Mouse (Mus musculus) MEL (cell line): Measurements from ENCODE around the gene Bglap2. TPM values are rescaled to one million over a fixed set of nuclear protein-coding genes. Genes with fewer than 3 reads are reported as not detected.

Experiments
- DNase-seq: peaks from one replicate; pipeline ENCODE4 v3.0.0; 2011; ENCODE audit warnings: low read depth, low spot score
- H3K27ac ChIP-seq: 2 replicates; pipeline ENCODE4 v1.5.1; 2012; ENCODE audit warnings: low read depth, mild to moderate bottlenecking, control low read depth, low read length, moderate library complexity; ENCODE audit not compliant: control insufficient read depth
- H3K27me3 ChIP-seq, 2 experiments: fragments of 150-350 bp in 1 of 2; sonication (generic) in 1 of 2; 2 replicates each; pipeline ENCODE4 v1.6.1; 2012; ENCODE audit warnings: low read length in 2 of 2, mild to moderate bottlenecking in 2 of 2, improper control_type of control experiment in 1 of 2, moderate library complexity in 1 of 2; ENCODE audit not compliant: insufficient read depth in 2 of 2, control insufficient read depth in 1 of 2
- H3K36me3 ChIP-seq, 2 experiments: 2 replicates each; pipeline ENCODE4 v1.6.1; 2012 to 2014; ENCODE audit warnings: low read length in 2 of 2, improper control_type of control experiment in 1 of 2, inconsistent platforms in 1 of 2, mild to moderate bottlenecking in 1 of 2; ENCODE audit not compliant: insufficient read depth in 2 of 2, control insufficient read depth in 1 of 2
- H3K4me1 ChIP-seq, 2 experiments: fragments of 150-350 bp in 1 of 2; sonication (generic) in 1 of 2; 2 replicates each; pipeline ENCODE4 v1.6.1; 2012; ENCODE audit warnings: low read length in 2 of 2, improper control_type of control experiment in 1 of 2, mild to moderate bottlenecking in 1 of 2; ENCODE audit not compliant: insufficient read depth in 2 of 2, control insufficient read depth in 1 of 2
- H3K4me3 ChIP-seq, 2 experiments: fragments of 150-350 bp in 1 of 2; sonication (generic) in 1 of 2; 2 replicates each; pipeline ENCODE4 v1.5.1; 2012; ENCODE audit warnings: low read depth in 2 of 2, low read length in 2 of 2, mild to moderate bottlenecking in 2 of 2, moderate library complexity in 2 of 2, control low read depth in 1 of 2, improper control_type of control experiment in 1 of 2; ENCODE audit not compliant: control insufficient read depth in 1 of 2, insufficient read depth in 1 of 2
- H3K79me2 ChIP-seq: 2 replicates; pipeline ENCODE4 v1.6.1; 2012; ENCODE audit warnings: mild to moderate bottlenecking, low read length, moderate library complexity; ENCODE audit not compliant: control insufficient read depth, poor library complexity, insufficient read depth
- H3K9ac ChIP-seq: 2 replicates; pipeline ENCODE4 v1.6.1; 2012; ENCODE audit warnings: low read depth, mild to moderate bottlenecking, control low read depth, low read length, moderate library complexity; ENCODE audit not compliant: control insufficient read depth, poor library complexity, severe bottlenecking
- H3K9me3 ChIP-seq: fragments of 150-350 bp; sonication (generic); replicated peaks from 2 replicates; pipeline ENCODE4 v1.6.1; 2012; ENCODE audit warnings: mild to moderate bottlenecking, low read length, improper control_type of control experiment, moderate library complexity; ENCODE audit not compliant: insufficient read depth
- CTCF ChIP-seq, 3 experiments: IDR thresholded peaks in 2 of 3; conservative IDR thresholded peaks in 1 of 3; 2 replicates each; pipeline ENCODE4 v1.5.1; 2011 to 2012; ENCODE audit warnings: low read length in 3 of 3, low read depth in 2 of 3, mild to moderate bottlenecking in 2 of 3, improper control_type of control experiment in 1 of 3, inconsistent platforms in 1 of 3, mixed read lengths in 1 of 3, moderate library complexity in 1 of 3; ENCODE audit not compliant: control insufficient read depth in 1 of 3, insufficient read depth in 1 of 3, poor library complexity in 1 of 3, severe bottlenecking in 1 of 3
- EP300 ChIP-seq, 2 experiments: IDR thresholded peaks; 2 replicates each; pipeline ENCODE4 v1.6.1; 2011; ENCODE audit warnings: improper control_type of control experiment in 2 of 2, low read length in 2 of 2, low read depth in 1 of 2, mild to moderate bottlenecking in 1 of 2
- MAFK ChIP-seq: IDR thresholded peaks from 2 replicates; pipeline ENCODE4 v1.6.1; 2011; ENCODE audit warnings: low read depth, mild to moderate bottlenecking, low read length, improper control_type of control experiment, borderline replicate concordance
- NELFE ChIP-seq: IDR thresholded peaks from 2 replicates; pipeline ENCODE4 v1.6.1; 2011; ENCODE audit warnings: low read depth, low read length, improper control_type of control experiment
- RAD21 ChIP-seq: IDR thresholded peaks from 2 replicates; pipeline ENCODE4 v1.6.1; 2011; ENCODE audit warnings: mild to moderate bottlenecking, low read depth, low read length, improper control_type of control experiment
- SMC3 ChIP-seq: IDR thresholded peaks from 2 replicates; pipeline ENCODE4 v1.6.1; 2011; ENCODE audit warnings: low read depth, low read length, improper control_type of control experiment
- ZC3H11A ChIP-seq: IDR thresholded peaks from 2 replicates; pipeline ENCODE4 v1.6.1; 2012; ENCODE audit warnings: low read depth, mild to moderate bottlenecking, inconsistent platforms, low read length, improper control_type of control experiment
- ZKSCAN1 ChIP-seq: IDR thresholded peaks from 2 replicates; pipeline ENCODE4 v1.6.1; 2012; ENCODE audit warnings: low read depth, mild to moderate bottlenecking, inconsistent platforms, low read length, improper control_type of control experiment, moderate library complexity
- ZMIZ1 ChIP-seq: IDR thresholded peaks from 2 replicates; pipeline ENCODE4 v1.6.1; 2012; ENCODE audit warnings: low read depth, mild to moderate bottlenecking, inconsistent platforms, low read length, improper control_type of control experiment, moderate library complexity
- polyA plus RNA-seq, 2 experiments: library from polyadenylated mRNA; stranded (reverse) in 1 of 2; unstranded in 1 of 2; fragments of >175 nt in 1 of 2; fragments of >200 nt in 1 of 2; gene quantifications; 2 replicates each; pipeline versions ENCODE4 v1.2.1 to v1.2.4; 2012; ENCODE audit warnings: low replicate concordance in 2 of 2, low read depth in 1 of 2; ENCODE audit not compliant: insufficient read length in 2 of 2, insufficient read depth in 1 of 2, missing spikeins in 1 of 2
- total RNA-seq: library from RNA; depleted of rRNA; stranded (reverse); fragments of 300-350 nt; gene quantifications from 2 replicates; pipeline ENCODE4 v1.2.3, GENCODE M21; 2012; rRNA removed

Gene Bglap2
- total and polyA plus RNA-seq, 3 experiments, result not detected

GRCm38 (mm10) chr3:88331282-88331681, 47.2 kb downstream of the Bglap2 start:
- H3K36me3 ChIP-seq, result peaks cover 0 to 3% of the 10 kb centered on the region in 2 experiments; a peak in 1 of 4 replicates

DNA sequence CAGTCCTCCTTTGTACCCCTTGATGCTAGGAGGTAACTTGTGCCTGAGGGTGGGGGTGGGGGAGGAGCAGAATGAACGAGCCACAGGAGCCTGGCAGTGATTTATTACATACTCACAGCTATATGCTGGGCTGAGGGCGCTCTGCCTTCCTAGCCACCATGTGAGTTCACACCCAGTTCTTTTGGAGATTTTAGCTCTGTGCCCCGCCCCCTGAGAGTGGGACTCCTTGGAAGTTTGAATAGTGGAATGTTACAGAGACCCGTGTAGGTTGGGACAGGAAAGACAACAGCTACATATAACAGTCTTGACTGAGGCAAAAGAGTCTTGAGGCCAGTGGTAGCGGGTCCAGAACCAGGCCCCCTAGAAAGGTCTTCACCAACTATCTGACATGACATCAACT, 49.5 kb downstream of the Bglap2 start:
- H3K9ac ChIP-seq, result no peak overlapping the region
- H3K27me3 ChIP-seq, result no peaks in the 10 kb centered on the region
- peaks cover 0 to 2% of the 10 kb centered on the region in 2 experiments; a peak in 2 of 4 replicates for H3K36me3 ChIP-seq
- H3K27ac ChIP-seq, result no peak overlapping the region
- no peak overlapping the region for H3K4me3 ChIP-seq
- peaks cover 0 to 13% of the 10 kb centered on the region in 2 experiments; a peak in 3 of 4 replicates for H3K4me1 ChIP-seq
- peaks cover 12% of the 10 kb centered on the region for H3K79me2 ChIP-seq
- TF ChIP-seq MAFK (no peak), CTCF (IDR thresholded peaks at IDR 0.05 in 2 of 3, conservative IDR thresholded peaks at IDR 0.05 in 1 of 3; ENCODE audit: control insufficient read depth in 1 of 3, insufficient read depth in 1 of 3, low read depth in 2 of 3, low read length in 3 of 3, poor library complexity in 1 of 3, severe bottlenecking in 1 of 3) (no peak), NELFE (no peak)
- no peaks in the 10 kb centered on the region for H3K9me3 ChIP-seq
- DNase-seq, result no peak

More at GRCm38 (mm10) chr3:88331282-88331681, 47.2 kb downstream of the Bglap2 start:
- Histone ChIP-seq H3K79me2 (peaks cover 10% of the 10 kb centered on the region), H3K27me3 (no peaks in the 10 kb centered on the region), H3K9ac (no peak overlapping the region), H3K9me3 (no peaks in the 10 kb centered on the region), H3K27ac (no peak overlapping the region), H3K4me3 (no peak overlapping the region), H3K4me1 (peaks cover 0 to 6% of the 10 kb centered on the region in 2 experiments; a peak in 2 of 4 replicates)
- peak; percentile 85 for DNase-seq
- TF ChIP-seq ZC3H11A (peak; percentile 55), ZKSCAN1 (no peak), RAD21 (peak; percentile 76), CTCF (IDR thresholded peaks at IDR 0.05 in 2 of 3, conservative IDR thresholded peaks at IDR 0.05 in 1 of 3; ENCODE audit: control insufficient read depth in 1 of 3, insufficient read depth in 1 of 3, low read depth in 2 of 3, low read length in 3 of 3, poor library complexity in 1 of 3, severe bottlenecking in 1 of 3) (peak; percentile 92 to 94 (median 93)), NELFE (no peak), SMC3 (peak; percentile 85), EP300 (IDR thresholded peaks at IDR 0.05; ENCODE audit: low read depth in 1 of 2, low read length in 2 of 2) (no peak), ZMIZ1 (no peak)

Other genes with a start within 250 kb of the Bglap2 start
- gene Mef2d, start 236.3 kb downstream of the Bglap2 start, total RNA-seq, result 16.2 and 16.9 TPM in 2 replicates
- gene Mef2d, start 236.3 kb downstream of the Bglap2 start, polyA plus RNA-seq, result 100 to 1,000 TPM in 1 of 2 experiments, 10 to 100 TPM in 1; 71.4 to 117 TPM
- not detected in 2 replicates for gene Rhbg, start 124.0 kb downstream of the Bglap2 start, total RNA-seq
- not detected for gene Rhbg, start 124.0 kb downstream of the Bglap2 start, polyA plus RNA-seq
- gene Gm38392, start 91.5 kb downstream of the Bglap2 start, total RNA-seq, result 0.39 and 0.69 TPM in 2 replicates
- gene Gm38392, start 91.5 kb downstream of the Bglap2 start, polyA plus RNA-seq, result under 1 TPM in 1 of 2 experiments, not detected in 1; 0.84 TPM
- 26.7 and 34.1 TPM in 2 replicates for gene Tsacc, start 81.7 kb downstream of the Bglap2 start, total RNA-seq
- 10 to 100 TPM in 1 of 2 experiments, not detected in 1; 41.1 TPM for gene Tsacc, start 81.7 kb downstream of the Bglap2 start, polyA plus RNA-seq
- gene Cct3, start 81.6 kb downstream of the Bglap2 start, total RNA-seq, result 1,548 and 1,549 TPM in 2 replicates
- 1,000 to 10,000 TPM in 1 of 2 experiments, 100 to 1,000 TPM in 1; 777 to 1,271 TPM for gene Cct3, start 81.6 kb downstream of the Bglap2 start, polyA plus RNA-seq
- 47.6 and 48.3 TPM in 2 replicates for gene Glmp, start 53.7 kb downstream of the Bglap2 start, total RNA-seq
- gene Glmp, start 53.7 kb downstream of the Bglap2 start, polyA plus RNA-seq, result 100 to 1,000 TPM in 1 of 2 experiments, not detected in 1; 181 TPM
- 2.2 TPM in 2 replicates for gene Tmem79, start 42.6 kb downstream of the Bglap2 start, total RNA-seq
- gene Tmem79, start 42.6 kb downstream of the Bglap2 start, polyA plus RNA-seq, result 1 to 10 TPM in 1 of 2 experiments, not detected in 1; 3.7 TPM
- gene Smg5, start 42.4 kb downstream of the Bglap2 start, total RNA-seq, result 87.3 and 97.9 TPM in 2 replicates
- gene Smg5, start 42.4 kb downstream of the Bglap2 start, polyA plus RNA-seq, result 100 to 1,000 TPM; 123 to 148 TPM
- not detected in 2 replicates for gene Paqr6, start 14.1 kb downstream of the Bglap2 start, total RNA-seq
- gene Paqr6, start 14.1 kb downstream of the Bglap2 start, polyA plus RNA-seq, result under 1 TPM in 1 of 2 experiments, not detected in 1; 0.11 TPM
- gene Bglap3, start 6.0 kb downstream of the Bglap2 start, total RNA-seq, result 0.16 TPM in 1 of 2 replicates, not detected in the other
- gene Bglap3, start 6.0 kb downstream of the Bglap2 start, polyA plus RNA-seq, result not detected
- gene Bglap, start 5.8 kb upstream of the Bglap2 start, total RNA-seq, result not detected in 2 replicates
- under 1 TPM in 1 of 2 experiments, not detected in 1; 0.17 TPM for gene Bglap, start 5.8 kb upstream of the Bglap2 start, polyA plus RNA-seq
- 139 and 144 TPM in 2 replicates for gene Pmf1, start 31.6 kb upstream of the Bglap2 start, total RNA-seq
- 100 to 1,000 TPM in 1 of 2 experiments, not detected in 1; 357 TPM for gene Pmf1, start 31.6 kb upstream of the Bglap2 start, polyA plus RNA-seq
- gene Slc25a44, start 46.4 kb upstream of the Bglap2 start, total RNA-seq, result 26.2 and 30.5 TPM in 2 replicates
- gene Slc25a44, start 46.4 kb upstream of the Bglap2 start, polyA plus RNA-seq, result 10 to 100 TPM in 1 of 2 experiments, not detected in 1; 34.6 TPM
- gene Sema4a, start 82.5 kb upstream of the Bglap2 start, total RNA-seq, result 31.4 and 45.3 TPM in 2 replicates
- 10 to 100 TPM in 1 of 2 experiments, not detected in 1; 33.5 TPM for gene Sema4a, start 82.5 kb upstream of the Bglap2 start, polyA plus RNA-seq
- gene Lmna, start 131.3 kb upstream of the Bglap2 start, total RNA-seq, result 388 and 394 TPM in 2 replicates
- 100 to 1,000 TPM; 128 to 302 TPM for gene Lmna, start 131.3 kb upstream of the Bglap2 start, polyA plus RNA-seq
- 4.3 and 5.5 TPM in 2 replicates for gene Mex3a, start 153.7 kb upstream of the Bglap2 start, total RNA-seq
- gene Mex3a, start 153.7 kb upstream of the Bglap2 start, polyA plus RNA-seq, result 10 to 100 TPM in 1 of 2 experiments, not detected in 1; 10.1 TPM
- 0.75 and 0.96 TPM in 2 replicates for gene Rab25, start 169.6 kb upstream of the Bglap2 start, total RNA-seq
- gene Rab25, start 169.6 kb upstream of the Bglap2 start, polyA plus RNA-seq, result 1 to 10 TPM in 1 of 2 experiments, not detected in 1; 1.9 TPM
- gene Lamtor2, start 174.4 kb upstream of the Bglap2 start, total RNA-seq, result 125 and 127 TPM in 2 replicates
- 100 to 1,000 TPM in 1 of 2 experiments, not detected in 1; 188 TPM for gene Lamtor2, start 174.4 kb upstream of the Bglap2 start, polyA plus RNA-seq
- gene Ubqln4, start 175.1 kb upstream of the Bglap2 start, total RNA-seq, result 73.0 and 83.0 TPM in 2 replicates
- 100 to 1,000 TPM in 1 of 2 experiments, 10 to 100 TPM in 1; 43.6 to 171 TPM for gene Ubqln4, start 175.1 kb upstream of the Bglap2 start, polyA plus RNA-seq
- gene Ssr2, start 197.2 kb upstream of the Bglap2 start, total RNA-seq, result 500 and 594 TPM in 2 replicates
- 100 to 1,000 TPM; 176 to 706 TPM for gene Ssr2, start 197.2 kb upstream of the Bglap2 start, polyA plus RNA-seq
- 113 and 131 TPM in 2 replicates for gene Arhgef2, start 227.3 kb upstream of the Bglap2 start, total RNA-seq
- gene Arhgef2, start 227.3 kb upstream of the Bglap2 start, polyA plus RNA-seq, result 100 to 1,000 TPM in 1 of 2 experiments, not detected in 1; 183 TPM